Mouse (Mus musculus): ENCODE measurements around the gene Bod1l. TPM values are rescaled to one million over a fixed set of nuclear protein-coding genes. Genes with fewer than 3 reads are reported as not detected.

Bod1l gene
- total RNA-seq, 2 experiments from 2014 or later, result 38.7 to 43.1 TPM

DNA sequence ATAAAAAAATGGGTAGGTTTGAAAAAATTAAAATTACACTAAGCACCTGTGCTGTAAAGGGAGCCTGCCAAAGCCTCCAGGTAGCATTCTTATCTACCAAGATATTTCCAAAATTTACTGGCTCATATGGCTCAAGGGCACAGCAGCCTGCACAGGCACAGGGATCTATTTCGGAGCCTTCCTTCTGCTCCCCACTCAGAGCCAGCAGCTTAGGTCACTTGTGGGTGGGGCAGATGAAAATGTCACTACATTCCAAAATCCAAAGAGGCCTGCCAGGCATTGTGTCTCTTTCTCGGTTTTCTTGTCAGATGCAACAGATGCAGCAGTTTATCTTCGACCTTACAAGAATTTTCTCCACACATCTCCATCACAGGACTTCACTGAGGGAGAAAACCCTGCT lies 64.1 kb downstream of the Bod1l start:
- H3K4me3 ChIP-seq, result no peak overlapping the region
- H3K27ac ChIP-seq, result no peak overlapping the region
- DNase-seq (ENCODE audit: low spot score in 2 of 2), result no peak
- no peak for TF ChIP-seq CTCF (conservative IDR thresholded peaks at IDR 0.05)

DNA sequence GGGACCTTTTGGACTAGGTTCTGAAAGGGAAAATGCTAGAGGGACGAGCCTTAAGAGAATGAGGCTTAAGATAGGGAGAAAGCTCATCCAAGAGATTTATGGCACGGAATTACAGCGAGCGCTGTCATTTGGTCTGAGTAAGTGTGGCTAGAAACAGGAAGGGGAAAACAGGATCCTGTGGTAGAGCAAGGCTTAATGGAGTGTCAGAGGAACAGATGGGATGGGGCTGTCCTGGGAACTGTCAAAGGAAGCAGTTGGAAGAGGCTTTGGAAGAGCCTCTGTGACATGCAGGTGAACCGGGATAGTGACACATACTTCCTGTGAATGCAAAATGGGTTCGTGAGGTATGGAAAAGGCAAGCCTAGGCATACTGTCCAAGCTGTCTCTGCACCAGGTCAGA lies 68.4 kb downstream of the Bod1l start:
- no peak for TF ChIP-seq CTCF (conservative IDR thresholded peaks at IDR 0.05)
- H3K27ac ChIP-seq, result no peak overlapping the region
- no peak for DNase-seq (ENCODE audit: low spot score in 2 of 2)
- H3K4me3 ChIP-seq, result no peak overlapping the region

DNA sequence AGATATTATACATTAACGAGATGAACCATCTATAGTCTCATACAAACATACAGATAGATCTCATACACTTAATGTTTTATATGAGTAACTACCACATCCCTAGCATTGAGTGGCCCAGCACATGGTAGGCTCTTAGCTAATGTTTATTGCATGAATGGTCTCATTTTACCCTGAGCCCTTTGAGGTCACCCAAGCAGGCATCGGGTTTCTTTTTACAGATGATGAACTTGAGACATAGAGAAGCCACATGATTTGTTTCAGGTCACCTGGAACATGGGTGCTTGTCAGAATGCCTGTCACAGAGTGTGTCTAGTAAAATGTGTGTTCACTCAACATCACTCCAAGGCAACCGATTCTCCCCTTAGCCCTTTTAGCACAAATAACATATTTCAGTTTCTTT lies 68.8 kb downstream of the Bod1l start:
- no peak for TF ChIP-seq CTCF (conservative IDR thresholded peaks at IDR 0.05)
- DNase-seq (ENCODE audit: low spot score in 2 of 2), result no peak
- no peak overlapping the region for H3K4me3 ChIP-seq
- H3K27ac ChIP-seq, result no peak overlapping the region

DNA sequence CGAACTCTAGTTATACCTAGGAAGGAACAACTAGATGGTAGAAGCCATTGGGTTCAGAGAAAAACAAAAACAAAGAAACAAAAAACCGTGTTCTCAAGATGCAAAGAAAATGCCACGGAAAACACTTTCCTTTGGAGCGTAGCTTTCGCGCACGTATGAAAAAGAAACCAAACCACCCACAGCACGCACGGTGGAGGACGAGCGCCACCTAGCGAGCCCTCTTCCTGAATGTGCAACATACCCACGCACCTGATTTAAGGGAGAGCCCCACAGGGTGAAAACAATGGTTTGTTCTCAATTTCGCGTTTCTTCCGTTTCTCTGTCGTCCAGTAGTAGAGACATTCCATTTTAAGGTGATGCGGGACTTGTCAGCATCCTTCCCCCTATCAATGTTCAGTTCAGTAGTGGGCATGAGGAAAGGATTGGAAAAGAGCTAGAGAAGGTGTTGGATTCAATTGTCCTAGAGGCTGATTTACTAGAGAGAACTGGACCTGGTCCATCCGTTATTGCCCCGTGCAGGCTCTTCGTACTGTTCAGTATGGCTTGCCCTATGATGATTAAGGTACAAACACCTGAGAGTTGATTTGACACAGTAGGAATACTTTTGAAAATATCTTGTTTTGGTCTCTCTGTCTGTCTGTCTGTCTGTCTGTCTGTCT lies 75.6 kb downstream of the Bod1l start:
- H3K4me3 ChIP-seq, result peak overlapping the region; percentile 50
- TF ChIP-seq CTCF (conservative IDR thresholded peaks at IDR 0.05), result peak; percentile 97
- H3K27ac ChIP-seq, result no peak overlapping the region
- peak; percentile 77 to 90 for DNase-seq (ENCODE audit: low spot score in 2 of 2)

DNA sequence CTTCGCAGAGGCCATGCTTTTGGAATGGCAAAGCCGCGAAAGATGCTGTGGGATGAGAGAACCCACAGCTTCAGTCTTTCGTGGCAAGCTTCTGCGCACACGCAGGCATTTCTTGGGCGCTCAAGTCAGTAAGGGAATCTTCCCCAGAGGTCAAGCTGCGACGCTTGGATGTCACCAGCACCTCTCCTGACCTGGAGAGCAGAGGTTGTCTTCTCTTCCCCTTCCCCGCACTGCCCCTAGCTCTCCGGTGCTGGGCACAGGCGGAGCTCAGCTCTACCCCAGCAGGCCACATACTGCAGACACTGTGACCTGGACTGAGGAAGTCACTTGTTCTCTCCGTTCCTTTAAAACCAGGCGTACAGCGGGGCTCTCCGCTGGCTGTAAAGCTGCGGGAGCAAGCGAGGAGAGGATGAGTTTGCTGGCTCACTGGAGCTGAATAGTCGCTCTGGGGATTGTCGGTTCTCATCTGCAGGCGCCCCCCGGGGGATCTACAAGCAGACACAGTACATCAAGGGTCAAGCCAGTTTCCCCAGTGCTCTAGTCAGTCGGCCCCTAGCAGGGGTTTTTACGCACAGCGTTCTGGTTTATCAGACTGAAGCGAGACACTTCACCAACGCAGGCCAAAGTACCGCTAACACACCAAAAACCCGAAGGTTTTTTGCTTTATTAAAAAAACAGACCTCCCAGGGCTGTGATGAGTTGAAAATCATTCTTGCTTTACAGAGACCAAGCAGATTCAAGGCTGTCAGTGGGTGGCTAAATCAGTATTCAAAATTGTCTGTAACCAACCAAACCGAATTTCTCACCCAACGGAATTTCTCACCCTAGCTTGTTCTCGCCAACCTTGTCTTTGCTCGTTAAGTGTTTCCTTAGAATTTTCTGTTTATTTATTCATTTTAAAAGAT lies 76.6 kb downstream of the Bod1l start:
- no peak for DNase-seq (ENCODE audit: low spot score in 2 of 2)
- Histone ChIP-seq H3K27ac (no peak overlapping the region), H3K4me3 (peak overlapping the region; percentile 50)
- TF ChIP-seq CTCF (conservative IDR thresholded peaks at IDR 0.05), result no peak

DNA sequence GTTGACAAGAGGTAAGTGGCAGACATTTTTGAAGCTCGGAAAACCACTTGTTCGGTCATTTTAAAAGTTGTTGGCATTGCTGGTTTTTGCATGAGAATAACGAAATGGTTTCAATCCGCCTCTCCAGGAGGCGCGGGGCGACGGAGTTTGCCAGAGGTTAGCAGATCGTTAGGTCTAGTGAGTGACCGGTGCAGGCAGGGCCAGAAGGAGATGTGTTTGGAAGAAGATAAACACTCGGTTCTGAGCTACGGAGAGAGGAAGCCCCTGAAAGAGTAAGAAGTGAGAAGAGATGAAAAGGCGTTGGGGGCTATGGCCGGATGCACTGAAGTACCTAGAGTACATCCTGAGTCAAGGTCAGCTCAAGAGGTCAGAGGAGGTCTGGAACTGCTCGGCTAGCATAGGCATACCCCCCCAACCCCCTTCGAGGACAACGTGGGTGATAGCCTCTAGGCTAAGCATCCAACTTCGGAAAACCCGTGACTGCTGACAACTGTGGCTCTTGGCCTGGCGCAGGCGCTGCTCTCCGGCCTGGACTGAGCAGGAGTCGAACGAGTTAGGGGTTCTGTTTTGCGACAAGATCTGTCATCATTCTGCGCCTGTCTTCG lies 77.6 kb downstream of the Bod1l start:
- no peak overlapping the region for H3K4me3 ChIP-seq
- H3K27ac ChIP-seq, result no peak overlapping the region
- no peak for TF ChIP-seq CTCF (conservative IDR thresholded peaks at IDR 0.05)
- no peak for DNase-seq (ENCODE audit: low spot score in 2 of 2)

DNA sequence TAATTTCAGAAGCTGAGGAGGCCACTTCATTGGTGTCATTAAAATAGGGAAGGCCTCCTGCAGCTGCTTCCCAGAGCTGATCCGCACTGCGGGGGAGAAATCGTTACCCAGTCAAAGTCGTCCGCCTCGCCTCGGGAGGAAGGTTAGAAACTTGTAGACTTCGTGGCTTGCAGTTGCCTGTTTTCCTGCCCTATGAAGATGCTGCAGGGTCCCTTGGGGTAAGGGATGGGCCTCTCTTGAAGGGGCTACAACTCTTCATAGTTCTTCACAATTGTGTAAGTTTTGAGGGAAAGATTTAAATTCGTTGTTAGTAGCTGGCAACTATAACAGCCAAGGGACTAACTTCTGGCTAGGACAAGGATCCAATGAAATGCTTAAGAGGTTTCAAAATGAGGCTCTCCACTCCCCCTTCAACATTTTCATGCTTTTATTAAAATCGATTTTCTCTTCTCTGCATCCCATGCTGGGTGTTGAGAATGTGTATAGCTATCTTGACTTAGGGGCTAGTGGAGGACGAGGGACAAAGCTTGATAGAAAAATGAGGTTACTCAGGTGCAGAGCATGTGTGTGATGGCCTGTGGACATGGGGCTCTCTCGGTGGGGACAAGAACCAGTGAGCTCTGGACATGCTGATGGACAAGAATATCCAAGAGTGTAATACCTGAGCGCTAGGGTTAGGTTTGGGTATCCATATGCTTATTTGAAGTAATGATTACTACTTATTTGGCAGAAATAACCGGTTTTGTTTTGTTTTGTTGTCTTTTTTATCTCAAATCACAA lies 78.3 kb downstream of the Bod1l start:
- Histone ChIP-seq H3K27ac (no peak overlapping the region), H3K4me3 (no peak overlapping the region)
- no peak for TF ChIP-seq CTCF (conservative IDR thresholded peaks at IDR 0.05)
- DNase-seq (ENCODE audit: low spot score in 2 of 2), result no peak

DNA sequence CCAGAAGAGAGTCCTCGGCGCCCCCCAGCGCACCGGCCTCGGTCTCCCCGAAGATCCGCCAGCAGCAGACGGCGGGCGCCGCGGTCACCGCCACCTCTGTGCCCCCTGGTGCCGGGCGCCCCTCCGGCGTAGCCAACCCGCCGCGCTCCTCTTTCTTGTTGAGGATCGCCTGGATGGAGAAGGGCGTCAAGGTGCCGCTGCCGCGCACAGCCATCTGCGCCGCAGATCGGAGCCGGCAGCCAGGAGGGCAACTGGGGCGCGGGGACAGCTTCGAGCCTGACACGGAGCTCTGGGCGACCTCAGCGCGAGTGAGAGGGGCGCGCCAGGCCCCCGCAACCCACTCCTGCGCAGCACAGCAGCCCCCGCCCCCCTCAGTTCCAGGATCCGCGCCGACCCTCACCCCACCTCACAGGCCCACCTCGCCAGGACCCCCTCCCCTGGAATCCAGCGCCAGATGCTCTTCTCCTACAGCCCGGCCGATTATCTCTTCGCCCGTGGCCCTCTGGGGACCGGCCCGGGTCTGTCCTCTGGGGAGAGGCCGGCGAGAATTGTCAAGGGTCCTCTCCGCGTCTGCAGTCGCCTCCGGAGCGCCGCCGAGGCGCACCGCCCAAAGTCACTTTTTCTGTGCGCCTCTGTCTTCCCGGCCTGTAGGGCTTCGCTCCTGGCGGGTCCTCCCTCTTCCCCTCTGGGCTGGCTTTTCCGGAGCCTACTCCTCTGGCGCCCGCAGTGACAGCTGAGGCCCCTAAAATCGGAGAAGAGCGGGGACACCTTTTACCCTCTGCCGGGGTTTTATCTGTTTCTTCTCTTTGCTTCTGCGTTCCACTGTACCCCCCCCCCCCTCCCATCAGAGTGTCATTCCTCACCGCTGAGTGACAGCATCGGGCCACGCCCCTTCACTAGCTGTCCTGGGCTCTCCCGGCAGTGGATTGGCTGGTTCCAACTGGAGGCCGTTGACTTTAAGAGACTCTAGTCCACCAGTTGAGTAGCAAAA lies 80.1 kb downstream of the Bod1l start, which contains the start of gene Nkx3-2:
Gene Nkx3-2, minus strand, starts transcription at position 771 of the 991 bp plus-strand sequence.
- no peak for DNase-seq (ENCODE audit: low spot score in 2 of 2)
- Histone ChIP-seq H3K27ac (no peak within 1 kb of the TSS), H3K4me3 (no peak within 1 kb of the TSS)
- no peak for TF ChIP-seq CTCF (conservative IDR thresholded peaks at IDR 0.05)

DNA sequence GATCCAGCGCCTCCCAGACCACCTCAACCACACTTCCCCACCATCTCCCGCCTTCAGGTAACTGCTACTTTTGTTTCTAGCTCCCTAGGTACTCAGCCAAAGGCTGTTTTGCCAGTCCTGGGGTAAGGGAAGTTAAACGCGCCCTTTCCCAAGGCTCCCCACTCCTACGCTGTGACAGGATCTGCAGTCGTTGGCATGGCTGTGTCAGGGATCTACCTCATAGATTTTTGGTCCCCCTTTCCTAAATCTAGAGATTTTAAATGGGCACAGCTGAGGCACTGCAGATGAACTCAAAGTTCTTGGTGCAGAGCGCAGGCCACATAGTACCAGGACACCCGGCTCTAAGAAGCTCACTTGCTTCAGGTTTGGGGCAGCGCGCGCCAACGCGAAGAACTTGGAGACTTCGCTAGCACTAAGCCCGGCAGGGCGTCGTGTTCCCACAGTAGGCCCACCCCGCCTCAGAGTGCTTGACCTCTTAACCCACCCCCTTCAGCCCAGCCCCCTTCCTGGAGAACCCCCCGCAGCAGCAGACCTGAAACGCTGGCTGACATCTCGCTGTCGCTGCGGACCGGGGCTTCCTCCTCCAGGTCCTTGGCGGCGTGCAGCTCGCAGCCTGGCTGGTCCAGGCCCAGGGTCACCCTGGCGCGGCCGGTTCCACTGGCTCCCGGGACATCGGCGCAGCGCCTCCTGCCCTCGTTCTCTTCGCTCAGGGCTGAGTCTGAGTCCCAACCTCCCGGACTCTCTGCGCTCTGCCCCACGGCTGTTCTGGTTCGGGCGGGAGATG lies 81.0 kb downstream of the Bod1l start:
- Histone ChIP-seq H3K27ac (no peak overlapping the region), H3K4me3 (no peak overlapping the region)
- TF ChIP-seq CTCF (conservative IDR thresholded peaks at IDR 0.05), result no peak
- no peak for DNase-seq (ENCODE audit: low spot score in 2 of 2)

DNA sequence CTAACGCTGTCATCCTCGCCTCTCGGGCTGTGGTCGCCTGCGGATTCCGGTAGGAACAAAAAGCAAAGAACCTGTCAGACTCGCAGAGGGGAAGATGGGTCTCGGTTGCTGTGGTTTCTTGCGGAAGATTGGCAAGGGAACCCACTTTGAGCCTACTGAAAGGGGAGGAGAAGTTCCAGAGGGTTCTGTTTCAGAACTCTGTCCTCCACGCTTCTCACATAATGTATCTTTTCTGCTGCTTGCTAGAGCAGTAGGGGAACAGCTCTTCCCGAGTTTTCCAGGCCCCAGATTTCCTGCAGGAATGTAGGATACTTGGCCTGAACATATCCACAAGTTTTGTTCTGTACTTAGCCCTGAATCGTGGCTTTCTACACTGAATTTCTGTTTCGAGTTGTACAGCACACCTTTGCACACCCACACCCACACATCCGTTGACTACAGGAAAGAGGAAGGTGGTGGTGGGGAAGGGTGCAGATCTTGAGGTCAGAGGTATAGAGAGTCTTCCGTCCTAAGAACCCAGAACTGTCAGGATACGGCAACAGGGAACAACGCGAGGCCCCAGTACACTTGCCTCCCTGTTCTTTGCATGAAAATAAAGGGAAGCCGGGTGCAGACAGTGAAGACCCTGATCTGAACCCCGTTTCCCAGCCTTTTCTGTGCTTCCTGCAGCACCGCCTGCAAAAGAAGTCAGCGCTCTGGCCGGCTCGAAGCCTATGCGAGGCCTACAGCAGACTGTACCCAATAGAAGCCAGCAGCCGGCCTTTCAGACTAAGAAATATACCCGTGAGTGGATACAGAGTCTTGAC lies 81.8 kb downstream of the Bod1l start:
- no peak for DNase-seq (ENCODE audit: low spot score in 2 of 2)
- no peak for TF ChIP-seq CTCF (conservative IDR thresholded peaks at IDR 0.05)
- no peak overlapping the region for H3K27ac ChIP-seq
- no peak overlapping the region for H3K4me3 ChIP-seq

Data from layer of hippocampus, adult 2 months (tissue).